Mouse (Mus musculus) liver, embryonic 16.5 days (tissue): ENCODE measurements at regions not wholly inside any gene's neighbourhood (a gene's known extent, or its start where the extent isn't known, plus 50 kb on each side); places are given as distances from the start of the nearest gene placed in this dataset.

Experiments used
- ATAC-seq: fragments of 200-750 bp; cut with Nextera tagmentation; 2 replicates; pipeline ENCODE4 v1.8.0; 2017; ENCODE audit warnings: low read depth, mild to moderate bottlenecking, moderate number of reproducible peaks, moderate library complexity
- H3K27ac ChIP-seq: fragments of 300-500 bp; sonication (generic); 2 replicates; pipeline ENCODE4 v1.5.1; 2014; ENCODE audit warnings: mild to moderate bottlenecking, low read length
- H3K27me3 ChIP-seq: fragments of 300-500 bp; sonication (generic); 2 replicates; pipeline ENCODE4 v1.6.1; 2014; ENCODE audit warnings: low read depth, low read length, mixed read lengths; ENCODE audit not compliant: control insufficient read depth, insufficient read depth
- H3K36me3 ChIP-seq: fragments of 300-500 bp; sonication (generic); 2 replicates; pipeline ENCODE4 v1.6.1; 2014; ENCODE audit warnings: mild to moderate bottlenecking; ENCODE audit not compliant: control insufficient read depth, insufficient read depth
- H3K4me1 ChIP-seq: fragments of 300-500 bp; sonication (generic); 2 replicates; pipeline ENCODE4 v1.6.1; 2014; ENCODE audit warnings: low read depth, low read length, mixed read lengths; ENCODE audit not compliant: control insufficient read depth
- H3K4me2 ChIP-seq: fragments of 300-500 bp; sonication (generic); 2 replicates; pipeline ENCODE4 v1.6.1; 2014; ENCODE audit warnings: low read depth, low read length, mixed read lengths
- H3K4me3 ChIP-seq: fragments of 300-500 bp; sonication (generic); 2 replicates; pipeline ENCODE4 v1.5.1; 2014; ENCODE audit warnings: low read depth, mild to moderate bottlenecking, low read length
- H3K9ac ChIP-seq: fragments of 300-500 bp; sonication (generic); 2 replicates; pipeline ENCODE4 v1.6.1; 2014; ENCODE audit warnings: low read depth, low read length
- H3K9me3 ChIP-seq: fragments of 300-500 bp; sonication (generic); replicated peaks from 2 replicates; pipeline ENCODE4 v1.6.1; 2016; ENCODE audit warnings: low read length; ENCODE audit not compliant: control insufficient read depth
- WGBS: fragments of 180-500 bp; shearing (Covaris S2); extraction: QIAGEN DNeasy Blood & Tissue Kit; methylation state at CpG from one replicate; pipeline ENCODE4 v1.1.7; 2014; ENCODE audit not compliant: insufficient replicate concordance; 5-methylcytosine and 5-hydroxymethylcytosine counted together

- Histone ChIP-seq H3K4me1 (no peaks in the 10 kb centered on the region), H3K9me3 (no peaks in the 10 kb centered on the region), H3K4me3 (no peak overlapping the region), H3K9ac (no peak overlapping the region), H3K27ac (no peak overlapping the region), H3K27me3 (no peaks in the 10 kb centered on the region), H3K4me2 (no peak overlapping the region), H3K36me3 (no peaks in the 10 kb centered on the region)
- ATAC-seq, result no peak
- WGBS, result 72% methylated on average over 8 of the region's 8 CpGs
These were observed 103.7 kb upstream of the Tgfbr2 start for GRCm38 (mm10) chr9:116278862-116279261.

- Histone ChIP-seq H3K4me2 (no peak overlapping the region), H3K27ac (no peak overlapping the region), H3K9me3 (no peaks in the 10 kb centered on the region), H3K36me3 (no peaks in the 10 kb centered on the region), H3K27me3 (no peaks in the 10 kb centered on the region), H3K9ac (no peak overlapping the region), H3K4me1 (no peaks in the 10 kb centered on the region), H3K4me3 (no peak overlapping the region)
- WGBS, result 43% methylated on average over 3 of the region's 3 CpGs
- no peak for ATAC-seq
These were observed 102.6 kb upstream of the Tgfbr2 start for GRCm38 (mm10) chr9:116277736-116278135.

- H3K4me1 ChIP-seq, result no peaks in the 10 kb centered on the region
- no peak for ATAC-seq
- no peaks in the 10 kb centered on the region for H3K9me3 ChIP-seq
- no peaks in the 10 kb centered on the region for H3K27me3 ChIP-seq
- WGBS, result 55% methylated on average over 2 of the region's 2 CpGs
- no peaks in the 10 kb centered on the region for H3K36me3 ChIP-seq
- H3K27ac ChIP-seq, result no peak overlapping the region
- no peak overlapping the region for H3K9ac ChIP-seq
- H3K4me2 ChIP-seq, result no peak overlapping the region
- H3K4me3 ChIP-seq, result no peak overlapping the region
These were observed 101.0 kb upstream of the Tgfbr2 start for GRCm38 (mm10) chr9:116276141-116276540.

GRCm38 (mm10) chr9:116272446-116272845 lies 97.3 kb upstream of the Tgfbr2 start:
- WGBS, result 55% methylated on average over 2 of the region's 2 CpGs
- H3K27ac ChIP-seq, result no peak overlapping the region
- H3K9me3 ChIP-seq, result no peaks in the 10 kb centered on the region
- no peaks in the 10 kb centered on the region for H3K4me1 ChIP-seq
- no peak overlapping the region for H3K9ac ChIP-seq
- H3K36me3 ChIP-seq, result no peaks in the 10 kb centered on the region
- no peak for ATAC-seq
- H3K4me2 ChIP-seq, result no peak overlapping the region
- no peaks in the 10 kb centered on the region for H3K27me3 ChIP-seq
- no peak overlapping the region for H3K4me3 ChIP-seq

- Histone ChIP-seq H3K9ac (no peak overlapping the region), H3K4me3 (no peak overlapping the region), H3K9me3 (no peaks in the 10 kb centered on the region), H3K27me3 (no peaks in the 10 kb centered on the region), H3K4me1 (no peaks in the 10 kb centered on the region), H3K36me3 (no peaks in the 10 kb centered on the region), H3K27ac (no peak overlapping the region), H3K4me2 (no peak overlapping the region)
- ATAC-seq, result no peak
- WGBS, result 24% methylated on average over 6 of the region's 6 CpGs
These were observed 95.3 kb upstream of the Tgfbr2 start for GRCm38 (mm10) chr9:116270417-116270828.

- Histone ChIP-seq H3K4me1 (no peaks in the 10 kb centered on the region), H3K4me2 (no peak overlapping the region), H3K4me3 (no peak overlapping the region), H3K9ac (no peak overlapping the region), H3K27ac (no peak overlapping the region), H3K27me3 (no peaks in the 10 kb centered on the region), H3K9me3 (no peaks in the 10 kb centered on the region), H3K36me3 (no peaks in the 10 kb centered on the region)
- no peak for ATAC-seq
- WGBS, result 51% methylated on average over 4 of the region's 4 CpGs
These were observed 92.3 kb upstream of the Tgfbr2 start for GRCm38 (mm10) chr9:116267411-116267810.

- no peaks in the 10 kb centered on the region for H3K9me3 ChIP-seq
- WGBS, result 48% methylated on average over 7 of the region's 7 CpGs
- no peak overlapping the region for H3K4me3 ChIP-seq
- no peaks in the 10 kb centered on the region for H3K27me3 ChIP-seq
- H3K36me3 ChIP-seq, result no peaks in the 10 kb centered on the region
- no peak overlapping the region for H3K27ac ChIP-seq
- no peak overlapping the region for H3K9ac ChIP-seq
- ATAC-seq, result no peak
- no peaks in the 10 kb centered on the region for H3K4me1 ChIP-seq
- H3K4me2 ChIP-seq, result no peak overlapping the region
These were observed 88.7 kb upstream of the Tgfbr2 start for GRCm38 (mm10) chr9:116263833-116264232.

GRCm38 (mm10) chr9:116259569-116259968 lies 84.4 kb upstream of the Tgfbr2 start:
- no peak for ATAC-seq
- H3K27me3 ChIP-seq, result no peaks in the 10 kb centered on the region
- no peaks in the 10 kb centered on the region for H3K4me1 ChIP-seq
- H3K4me2 ChIP-seq, result no peak overlapping the region
- no peak overlapping the region for H3K9ac ChIP-seq
- no peak overlapping the region for H3K27ac ChIP-seq
- H3K9me3 ChIP-seq, result no peaks in the 10 kb centered on the region
- 59% methylated on average over 10 of the region's 10 CpGs for WGBS
- H3K4me3 ChIP-seq, result no peak overlapping the region
- no peaks in the 10 kb centered on the region for H3K36me3 ChIP-seq

- no peak for ATAC-seq
- no peaks in the 10 kb centered on the region for H3K27me3 ChIP-seq
- no peaks in the 10 kb centered on the region for H3K4me1 ChIP-seq
- H3K36me3 ChIP-seq, result no peaks in the 10 kb centered on the region
- WGBS, result 56% methylated on average over 15 of the region's 15 CpGs
- H3K4me3 ChIP-seq, result no peak overlapping the region
- no peak overlapping the region for H3K4me2 ChIP-seq
- no peaks in the 10 kb centered on the region for H3K9me3 ChIP-seq
- no peak overlapping the region for H3K9ac ChIP-seq
- no peak overlapping the region for H3K27ac ChIP-seq
These were observed 78.4 kb upstream of the Tgfbr2 start for GRCm38 (mm10) chr9:116253546-116253945.

- no peak for ATAC-seq
- H3K9me3 ChIP-seq, result no peaks in the 10 kb centered on the region
- H3K27ac ChIP-seq, result no peak overlapping the region
- 58% methylated on average over 8 of the region's 8 CpGs for WGBS
- H3K36me3 ChIP-seq, result no peaks in the 10 kb centered on the region
- no peaks in the 10 kb centered on the region for H3K27me3 ChIP-seq
- no peak overlapping the region for H3K9ac ChIP-seq
- no peak overlapping the region for H3K4me2 ChIP-seq
- H3K4me1 ChIP-seq, result no peaks in the 10 kb centered on the region
- no peak overlapping the region for H3K4me3 ChIP-seq
These were observed 77.6 kb upstream of the Tgfbr2 start for GRCm38 (mm10) chr9:116252788-116253187.
